Mouse (Mus musculus): ENCODE measurements around the gene Bhmt2. TPM values are rescaled to one million over a fixed set of nuclear protein-coding genes. Genes with fewer than 3 reads are reported as not detected.

Bhmt2 gene
- polyA plus RNA-seq, 1 experiment from 2014 or later, result not detected

DNA sequence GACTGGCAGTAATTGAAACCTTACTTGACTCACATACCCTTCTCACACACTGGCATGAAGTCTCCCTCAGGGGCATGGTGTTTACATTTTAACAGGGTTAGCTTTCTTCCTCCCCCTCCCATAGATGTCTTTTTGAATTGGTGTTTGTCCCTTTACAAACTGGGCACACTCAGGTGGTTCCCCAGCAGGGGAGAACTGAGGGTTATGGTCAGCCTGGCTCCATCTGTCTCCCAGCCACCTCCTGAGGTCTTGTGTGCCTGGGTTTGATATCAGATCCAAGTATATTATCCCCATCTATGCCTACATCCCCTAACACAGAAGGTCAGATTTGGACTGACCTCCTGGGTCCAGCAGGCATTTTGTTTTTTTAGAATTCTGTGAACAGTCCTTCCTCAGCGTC is 37.5 kb downstream of the Bhmt2 start:
- H3K4me2 ChIP-seq (ENCODE audit: low read depth, low read length), result no peak overlapping the region
- H3K36me3 ChIP-seq (ENCODE audit: control insufficient read depth, insufficient read depth, low read length), result no peaks in the 10 kb centered on the region
- H3K4me1 ChIP-seq (ENCODE audit: control insufficient read depth, insufficient read depth, low read length), result no peaks in the 10 kb centered on the region
- ATAC-seq (ENCODE audit: low read depth) (no peak), DNase-seq (ENCODE audit: low spot score) (no peak)
- no peaks in the 10 kb centered on the region for H3K27me3 ChIP-seq (replicated peaks; ENCODE audit: control insufficient read depth, insufficient read depth, low read length)
- H3K27ac ChIP-seq (replicated peaks; ENCODE audit: low read depth, low read length), result no peak overlapping the region
- H3K9me3 ChIP-seq (ENCODE audit: control insufficient read depth, low read length), result no peaks in the 10 kb centered on the region
- 74% methylated on average over 1 of the region's 1 CpGs for WGBS
- no peak overlapping the region for H3K9ac ChIP-seq (ENCODE audit: low read depth, low read length)
- no peak overlapping the region for H3K4me3 ChIP-seq (ENCODE audit: low read depth, low read length)

DNA sequence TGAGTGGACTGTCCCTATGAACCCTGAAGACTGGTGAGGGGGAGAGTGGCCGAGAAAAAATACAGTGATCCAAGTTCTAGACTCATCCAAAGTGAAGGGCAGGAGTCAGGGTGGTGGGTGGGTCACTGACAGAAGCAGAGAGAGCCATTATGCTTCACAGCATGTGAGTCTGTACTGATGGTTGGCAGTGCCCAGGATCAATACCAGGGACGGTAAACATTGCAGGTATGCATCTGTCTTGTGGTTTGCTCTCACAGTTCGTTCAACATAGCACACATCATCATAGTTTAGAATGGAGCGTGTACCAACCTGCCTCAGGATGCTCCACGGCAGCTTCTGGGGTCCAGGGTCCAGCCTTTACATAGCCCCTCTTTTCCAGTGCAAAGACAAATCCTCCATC is 41.2 kb downstream of the Bhmt2 start:
- WGBS, result 82% methylated on average over 5 of the region's 5 CpGs

DNA sequence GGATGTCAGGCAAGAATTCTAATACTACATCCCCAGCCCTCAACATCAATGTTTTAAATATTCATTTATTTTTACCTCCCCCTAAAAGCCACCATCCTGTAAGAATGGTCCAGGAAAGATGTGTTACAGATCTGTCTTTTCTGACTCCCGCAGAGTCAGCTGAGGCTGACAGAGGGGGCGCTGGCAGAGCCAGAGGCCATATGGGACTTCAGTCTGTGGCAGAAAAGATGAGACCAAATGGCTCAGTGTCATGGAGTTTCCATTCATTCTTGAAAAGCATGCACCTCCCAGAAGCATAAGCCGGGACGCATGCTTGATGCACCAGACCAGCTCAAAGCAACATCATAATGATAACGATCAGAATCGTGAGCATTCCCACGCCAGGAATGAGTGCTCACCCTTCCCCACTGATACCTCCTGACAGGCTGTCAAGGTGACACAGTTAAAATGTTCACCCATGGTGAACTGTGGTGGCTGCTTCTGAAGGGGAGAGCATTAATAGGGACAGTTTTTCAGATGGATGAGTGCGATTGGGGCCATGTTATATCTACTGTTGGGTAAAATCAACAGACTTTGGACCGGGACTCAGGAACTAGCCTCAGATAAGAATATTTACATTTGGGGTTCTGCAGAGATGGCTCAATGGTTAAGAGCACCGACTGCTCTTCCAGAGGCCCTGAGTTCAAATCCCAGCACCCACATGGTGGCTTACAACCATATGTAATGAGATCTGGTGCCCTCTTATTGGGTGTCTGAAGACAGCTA is 43.0 kb downstream of the Bhmt2 start:
- DNase-seq (ENCODE audit: low spot score), result no peak
- Histone ChIP-seq H3K9me3 (ENCODE audit: control insufficient read depth, low read length) (no peaks in the 10 kb centered on the region), H3K4me1 (ENCODE audit: control insufficient read depth, insufficient read depth, low read length) (no peaks in the 10 kb centered on the region), H3K4me3 (ENCODE audit: low read depth, low read length) (no peak overlapping the region), H3K9ac (ENCODE audit: low read depth, low read length) (no peak overlapping the region), H3K36me3 (ENCODE audit: control insufficient read depth, insufficient read depth, low read length) (no peaks in the 10 kb centered on the region), H3K27ac (replicated peaks; ENCODE audit: low read depth, low read length) (no peak overlapping the region), H3K4me2 (ENCODE audit: low read depth, low read length) (no peak overlapping the region), H3K27me3 (replicated peaks; ENCODE audit: control insufficient read depth, insufficient read depth, low read length) (no peaks in the 10 kb centered on the region)
- no peak for ATAC-seq (ENCODE audit: low read depth)
- WGBS, result 86% methylated on average over 10 of the region's 10 CpGs

More for the DNA sequence above, 41.2 kb downstream of the Bhmt2 start:
- Histone ChIP-seq H3K4me2 (ENCODE audit: low read depth, low read length) (no peak overlapping the region), H3K4me3 (ENCODE audit: low read depth, low read length) (no peak overlapping the region), H3K4me1 (ENCODE audit: control insufficient read depth, insufficient read depth, low read length) (no peaks in the 10 kb centered on the region), H3K9me3 (ENCODE audit: control insufficient read depth, low read length) (no peaks in the 10 kb centered on the region), H3K27ac (replicated peaks; ENCODE audit: low read depth, low read length) (no peak overlapping the region), H3K27me3 (replicated peaks; ENCODE audit: control insufficient read depth, insufficient read depth, low read length) (no peaks in the 10 kb centered on the region), H3K9ac (ENCODE audit: low read depth, low read length) (no peak overlapping the region), H3K36me3 (ENCODE audit: control insufficient read depth, insufficient read depth, low read length) (no peaks in the 10 kb centered on the region)
- DNase-seq (ENCODE audit: low spot score) (no peak), ATAC-seq (ENCODE audit: low read depth) (no peak)

DNA sequence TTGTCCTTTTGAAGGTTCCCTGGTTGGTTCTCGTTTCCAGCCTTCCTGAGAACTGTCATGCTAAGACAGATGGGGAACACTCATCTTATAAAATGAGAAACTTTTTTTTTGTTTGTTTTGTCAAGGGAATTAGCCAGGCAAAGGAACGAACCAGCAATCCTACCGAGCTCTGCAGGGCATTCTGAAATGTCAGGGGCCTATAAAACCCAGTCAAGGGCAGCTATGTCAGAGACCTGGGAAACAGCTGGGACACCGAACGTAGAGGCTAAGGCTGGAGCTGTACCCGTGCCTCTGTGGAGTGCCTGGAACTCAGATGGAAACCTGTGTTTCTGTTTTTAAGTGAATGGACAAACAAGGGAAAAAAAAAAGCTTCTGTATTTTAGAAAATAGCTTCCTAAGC is 45.2 kb downstream of the Bhmt2 start:
- H3K27me3 ChIP-seq (replicated peaks; ENCODE audit: control insufficient read depth, insufficient read depth, low read length), result no peaks in the 10 kb centered on the region
- H3K27ac ChIP-seq (replicated peaks; ENCODE audit: low read depth, low read length), result no peak overlapping the region
- no peak overlapping the region for H3K4me3 ChIP-seq (ENCODE audit: low read depth, low read length)
- H3K36me3 ChIP-seq (ENCODE audit: control insufficient read depth, insufficient read depth, low read length), result no peaks in the 10 kb centered on the region
- H3K9ac ChIP-seq (ENCODE audit: low read depth, low read length), result no peak overlapping the region
- no peaks in the 10 kb centered on the region for H3K9me3 ChIP-seq (ENCODE audit: control insufficient read depth, low read length)
- ATAC-seq (ENCODE audit: low read depth) (no peak), DNase-seq (ENCODE audit: low spot score) (no peak)
- H3K4me2 ChIP-seq (ENCODE audit: low read depth, low read length), result no peak overlapping the region
- no peaks in the 10 kb centered on the region for H3K4me1 ChIP-seq (ENCODE audit: control insufficient read depth, insufficient read depth, low read length)
- 17% methylated on average over 6 of the region's 6 CpGs for WGBS

DNA sequence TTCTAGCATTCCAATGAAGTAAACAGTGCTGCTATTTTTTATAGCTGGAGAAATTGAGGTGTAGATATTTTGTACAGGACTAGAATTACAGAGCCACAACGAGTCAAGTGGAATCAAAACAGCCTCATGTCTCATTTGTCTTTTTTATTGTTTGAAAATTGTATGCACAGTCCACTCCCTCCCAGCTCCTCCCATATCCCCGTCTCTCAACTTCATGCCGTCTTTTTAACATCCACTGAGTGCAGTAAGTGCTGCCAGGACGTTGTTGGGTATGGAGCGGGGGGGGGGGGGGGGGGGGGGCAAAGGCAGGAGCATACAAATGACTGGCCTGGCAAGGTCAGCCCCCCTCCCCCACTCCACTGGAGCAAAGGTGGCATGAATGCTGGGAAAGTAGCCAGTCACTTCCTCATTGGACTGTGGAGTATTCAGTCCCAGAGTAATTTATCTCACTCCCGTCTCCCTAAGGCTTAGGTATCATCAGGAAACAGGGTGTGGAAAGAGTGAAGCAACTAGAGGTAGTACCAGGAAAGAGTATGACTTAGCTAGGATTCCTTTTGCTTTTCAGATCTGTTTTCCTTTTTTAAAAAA is 59.6 kb downstream of the Bhmt2 start:
- Histone ChIP-seq H3K36me3 (ENCODE audit: control insufficient read depth, insufficient read depth, low read length) (no peaks in the 10 kb centered on the region), H3K9me3 (ENCODE audit: control insufficient read depth, low read length) (no peaks in the 10 kb centered on the region), H3K27me3 (replicated peaks; ENCODE audit: control insufficient read depth, insufficient read depth, low read length) (no peaks in the 10 kb centered on the region), H3K4me1 (ENCODE audit: control insufficient read depth, insufficient read depth, low read length) (no peaks in the 10 kb centered on the region), H3K4me2 (ENCODE audit: low read depth, low read length) (no peak overlapping the region), H3K4me3 (ENCODE audit: low read depth, low read length) (no peak overlapping the region), H3K9ac (ENCODE audit: low read depth, low read length) (no peak overlapping the region), H3K27ac (replicated peaks; ENCODE audit: low read depth, low read length) (no peak overlapping the region)
- ATAC-seq (ENCODE audit: low read depth) (no peak), DNase-seq (ENCODE audit: low spot score) (no peak)
- 46% methylated on average over 6 of the region's 6 CpGs for whole genome bisulfite sequencing

DNA sequence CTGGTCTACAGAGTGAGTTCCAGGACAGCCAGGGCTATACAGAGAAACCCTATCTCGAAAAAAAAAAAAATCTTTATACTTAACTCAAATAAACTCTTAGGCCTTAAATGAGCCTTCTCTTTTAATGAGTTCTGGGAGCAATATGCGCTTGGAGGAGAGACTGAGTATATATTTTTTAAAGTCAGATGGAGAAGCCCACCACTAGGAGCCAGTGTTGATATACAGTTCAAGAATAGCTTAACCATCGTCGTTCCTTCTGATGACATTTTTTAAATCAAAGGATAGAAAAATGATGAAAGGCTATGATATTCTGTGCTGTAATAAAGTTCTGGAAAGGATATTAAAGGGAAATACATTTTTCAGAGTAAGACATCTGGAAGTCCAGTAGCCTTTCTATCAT is 60.3 kb downstream of the Bhmt2 start:
- peak; percentile 42 for DNase-seq (ENCODE audit: low spot score)
- Histone ChIP-seq H3K36me3 (ENCODE audit: control insufficient read depth, insufficient read depth, low read length) (no peaks in the 10 kb centered on the region), H3K4me3 (ENCODE audit: low read depth, low read length) (no peak overlapping the region), H3K4me1 (ENCODE audit: control insufficient read depth, insufficient read depth, low read length) (no peaks in the 10 kb centered on the region), H3K27ac (replicated peaks; ENCODE audit: low read depth, low read length) (no peak overlapping the region), H3K9me3 (ENCODE audit: control insufficient read depth, low read length) (no peaks in the 10 kb centered on the region), H3K27me3 (replicated peaks; ENCODE audit: control insufficient read depth, insufficient read depth, low read length) (no peaks in the 10 kb centered on the region), H3K4me2 (ENCODE audit: low read depth, low read length) (no peak overlapping the region), H3K9ac (ENCODE audit: low read depth, low read length) (no peak overlapping the region)
- no peak for ATAC-seq (ENCODE audit: low read depth)
- WGBS, result 62% methylated on average over 4 of the region's 4 CpGs

DNA sequence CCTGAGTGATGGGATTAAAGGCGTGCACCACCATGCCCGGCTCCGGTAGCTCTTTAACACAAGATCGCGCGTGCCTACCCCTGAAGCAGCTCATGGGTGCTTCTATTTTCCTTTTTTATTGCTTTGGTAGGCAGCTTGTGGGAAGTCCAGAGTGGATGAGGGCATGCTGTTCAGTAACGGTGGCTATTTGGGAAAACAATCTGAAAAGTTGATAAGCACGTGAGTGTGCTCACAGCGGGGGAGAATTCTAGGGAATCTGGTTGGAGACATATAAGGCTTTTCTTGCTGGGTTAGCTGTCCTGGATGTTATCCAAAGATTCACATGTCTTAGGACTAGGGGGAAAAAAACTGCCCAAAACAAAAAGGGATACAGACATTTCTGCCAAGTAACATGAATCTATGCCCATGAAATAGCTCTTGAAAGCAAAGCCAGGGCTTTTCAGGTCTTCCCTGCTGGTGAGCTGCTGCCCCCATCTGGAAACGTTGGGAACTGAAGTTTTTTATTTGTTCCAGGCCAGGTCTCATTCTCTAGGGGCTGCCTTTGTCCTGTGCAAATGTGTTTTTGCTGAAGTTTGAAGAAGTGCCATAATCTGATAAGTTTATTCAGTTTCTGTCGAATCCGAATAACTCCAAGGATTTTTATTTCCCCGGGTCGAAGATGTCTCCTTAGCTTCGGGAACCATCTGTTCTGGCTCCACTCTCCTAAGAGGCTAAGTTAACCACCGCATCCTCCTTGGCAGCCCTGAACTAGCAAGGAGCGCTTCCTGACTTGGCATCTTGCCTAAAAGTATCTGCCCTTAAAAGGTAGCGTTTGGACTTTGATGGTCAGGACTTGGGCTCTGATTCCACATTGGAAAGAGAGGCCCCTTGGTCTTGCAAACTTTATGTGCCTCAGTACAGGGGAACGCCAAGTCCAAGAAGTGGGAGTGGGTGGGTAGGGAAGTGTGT is 61.2 kb downstream of the Bhmt2 start:
- H3K4me1 ChIP-seq (ENCODE audit: control insufficient read depth, insufficient read depth, low read length), result no peaks in the 10 kb centered on the region; the same call in 1 of the 2 replicates
- ATAC-seq (ENCODE audit: low read depth), result peak; percentile 84
- 47% methylated on average over 19 of the region's 19 CpGs for WGBS
- 0 out of 2 replicates have a peak overlapping the region, but pooled peaks have one; percentile 13 for H3K27ac ChIP-seq (replicated peaks; ENCODE audit: low read depth, low read length)
- peak; percentile 91 for DNase-seq (ENCODE audit: low spot score)
- H3K27me3 ChIP-seq (replicated peaks; ENCODE audit: control insufficient read depth, insufficient read depth, low read length), result no peaks in the 10 kb centered on the region
- 0 out of 2 replicates have a peak overlapping the region, but pooled peaks have one; percentile 1 for H3K4me2 ChIP-seq (ENCODE audit: low read depth, low read length)
- H3K4me3 ChIP-seq (ENCODE audit: low read depth, low read length), result no peak overlapping the region
- H3K36me3 ChIP-seq (ENCODE audit: control insufficient read depth, insufficient read depth, low read length), result no peaks in the 10 kb centered on the region
- H3K9me3 ChIP-seq (ENCODE audit: control insufficient read depth, low read length), result no peaks in the 10 kb centered on the region
- no peak overlapping the region for H3K9ac ChIP-seq (ENCODE audit: low read depth, low read length)

DNA sequence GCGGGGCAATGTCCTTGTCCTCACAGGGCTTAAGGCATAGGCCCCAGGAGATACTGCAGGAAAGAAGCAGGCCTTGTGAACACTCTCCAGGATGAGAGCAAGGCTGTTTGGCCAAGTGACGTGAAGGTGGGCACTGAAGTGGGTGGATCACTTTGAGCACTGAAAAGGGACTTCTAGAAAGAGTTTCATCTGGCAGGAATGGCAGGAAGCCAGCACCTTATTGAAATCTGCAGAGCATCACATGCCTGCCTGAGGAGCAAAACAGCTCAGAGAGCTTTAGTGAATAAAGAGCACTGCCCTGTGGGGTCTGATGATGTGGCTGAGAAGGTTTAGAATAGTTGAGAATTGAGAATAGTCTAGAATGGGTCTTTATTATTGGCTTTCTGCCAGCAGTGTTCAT is 65.6 kb downstream of the Bhmt2 start:
- DNase-seq (ENCODE audit: low spot score), result no peak
- ATAC-seq (ENCODE audit: low read depth), result no peak
- Histone ChIP-seq H3K4me2 (ENCODE audit: low read depth, low read length) (no peak overlapping the region), H3K27ac (replicated peaks; ENCODE audit: low read depth, low read length) (no peak overlapping the region), H3K27me3 (replicated peaks; ENCODE audit: control insufficient read depth, insufficient read depth, low read length) (no peaks in the 10 kb centered on the region), H3K9me3 (ENCODE audit: control insufficient read depth, low read length) (no peaks in the 10 kb centered on the region), H3K9ac (ENCODE audit: low read depth, low read length) (no peak overlapping the region), H3K4me1 (ENCODE audit: control insufficient read depth, insufficient read depth, low read length) (no peaks in the 10 kb centered on the region; the same call in 1 of the 2 replicates), H3K36me3 (ENCODE audit: control insufficient read depth, insufficient read depth, low read length) (no peaks in the 10 kb centered on the region), H3K4me3 (ENCODE audit: low read depth, low read length) (no peak overlapping the region)
- WGBS, result 67% methylated on average over 2 of the region's 2 CpGs
